Mouse (Mus musculus): ENCODE data around the gene Gm49336.

Gene Gm49336

DNA sequence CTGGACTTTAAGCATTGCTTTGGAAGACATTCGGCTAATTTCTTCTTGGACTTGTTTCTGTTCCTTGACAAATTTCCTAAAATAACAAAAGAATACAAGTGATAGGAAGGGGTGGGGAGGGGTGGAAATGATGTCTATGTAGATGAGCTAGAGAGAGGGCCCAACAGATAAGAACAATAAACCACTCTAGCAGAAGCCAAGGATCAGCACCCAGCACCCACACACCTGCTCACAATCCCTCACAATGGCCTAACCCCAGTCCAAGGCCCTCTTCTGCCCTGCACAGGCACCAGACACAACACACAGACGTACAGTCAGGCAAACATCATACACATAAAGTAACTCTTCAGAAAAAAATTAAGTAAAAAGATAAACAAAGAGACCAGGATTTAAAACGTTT lies 12.8 kb downstream of the Gm49336 start:
- no peak for DNase-seq (ENCODE audit: low read depth, low spot score)

DNA sequence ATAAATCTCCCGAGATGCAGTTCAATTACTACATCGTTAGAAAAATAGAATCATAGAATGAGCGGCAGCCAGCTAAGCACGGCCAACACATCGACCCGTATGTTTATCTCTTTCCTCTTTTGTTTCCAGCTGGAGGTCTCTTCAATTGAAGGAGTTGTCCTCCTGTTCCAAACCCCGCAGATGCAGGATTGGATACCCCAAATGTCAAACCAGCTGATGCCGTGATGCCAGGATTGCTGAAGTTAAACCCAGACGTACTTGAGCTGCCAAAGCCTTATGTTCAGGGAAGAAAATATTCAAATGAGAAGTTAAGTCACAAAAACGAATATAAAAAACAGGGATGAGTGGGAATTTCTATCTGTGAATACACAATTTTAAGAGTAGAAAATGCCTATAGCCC lies 31.4 kb downstream of the Gm49336 start:
- DNase-seq (ENCODE audit: low read depth, low spot score) = no peak

DNA sequence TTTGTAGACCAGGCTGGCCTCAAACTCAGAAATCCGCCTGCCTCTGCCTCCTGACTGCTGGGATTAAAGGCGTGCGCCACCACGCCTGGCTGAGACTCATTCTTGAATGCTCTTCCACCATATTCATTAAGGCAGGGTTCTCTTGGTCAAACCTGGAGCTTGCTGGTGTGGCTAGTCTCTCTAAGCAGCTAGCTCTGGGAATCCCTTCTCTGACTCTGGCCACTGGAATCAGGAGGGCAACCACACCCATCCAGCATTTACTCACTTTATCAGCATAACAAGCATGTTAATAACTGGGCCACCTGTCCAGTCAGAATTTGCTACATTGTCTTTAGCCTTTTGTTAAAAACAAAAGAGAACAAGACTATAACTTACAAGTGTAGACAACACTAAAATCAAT lies 33.7 kb downstream of the Gm49336 start:
- DNase-seq (ENCODE audit: low read depth, low spot score) = no peak

DNA sequence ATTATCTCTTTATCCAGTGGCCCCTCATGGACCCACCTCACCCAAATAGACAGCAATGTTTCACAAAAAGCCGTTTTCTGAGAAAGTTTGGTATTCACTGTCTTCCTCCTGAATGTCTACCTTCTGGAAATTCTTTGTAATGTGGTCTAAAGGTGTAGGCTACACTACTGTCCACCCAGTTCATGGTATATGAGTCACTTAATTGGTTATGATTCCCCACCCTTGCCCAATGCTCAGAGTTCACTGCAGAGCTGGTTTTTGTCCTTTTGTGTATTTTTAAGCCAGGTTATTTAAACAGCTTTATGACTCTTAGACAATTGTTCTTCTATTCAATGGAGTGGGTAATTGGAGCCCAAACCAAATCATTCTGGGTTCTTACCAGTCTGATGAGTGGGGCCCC lies 35.2 kb downstream of the Gm49336 start:
- no peak for DNase-seq (ENCODE audit: low read depth, low spot score)

DNA sequence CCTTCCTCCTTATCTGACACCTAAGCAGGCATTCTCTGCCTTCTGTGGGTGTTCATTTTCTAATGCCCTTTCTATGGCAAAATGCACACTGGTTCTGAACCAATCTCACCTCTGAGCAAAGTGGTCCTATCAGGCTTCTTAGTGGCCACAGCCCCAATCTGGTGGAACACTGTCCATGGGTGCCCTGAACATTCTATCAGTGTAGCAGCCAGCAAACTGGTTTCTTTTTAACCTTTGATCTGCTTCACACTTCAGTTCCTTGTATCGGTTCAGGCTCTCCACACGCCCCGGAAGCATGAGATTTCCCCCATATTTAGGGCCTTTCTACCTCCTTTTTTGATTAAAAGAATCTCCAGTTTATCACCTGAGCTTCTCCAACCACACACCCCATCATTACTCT lies 36.3 kb downstream of the Gm49336 start:
- no peak for DNase-seq (ENCODE audit: low read depth, low spot score)

DNA sequence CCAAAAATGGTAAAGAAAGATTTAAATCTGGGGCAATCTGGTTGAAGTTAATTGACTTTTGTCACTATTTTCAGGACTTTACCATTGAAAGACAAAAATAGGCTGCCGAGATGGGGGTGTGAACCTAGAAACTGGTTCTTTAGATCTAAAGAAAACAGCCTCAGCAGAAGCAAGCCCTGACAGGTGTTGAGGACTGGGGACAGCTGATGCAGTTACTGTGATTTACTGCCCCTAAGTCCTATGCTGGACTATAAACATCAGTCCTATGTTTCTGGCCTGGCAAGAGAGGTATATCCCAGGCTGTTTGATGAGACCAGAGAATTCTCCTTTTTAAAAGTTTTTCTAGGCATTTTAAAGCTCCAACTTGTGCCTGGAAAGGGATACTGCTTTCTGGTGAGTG lies 37.3 kb downstream of the Gm49336 start:
- DNase-seq (ENCODE audit: low read depth, low spot score) = peak; percentile 26

DNA sequence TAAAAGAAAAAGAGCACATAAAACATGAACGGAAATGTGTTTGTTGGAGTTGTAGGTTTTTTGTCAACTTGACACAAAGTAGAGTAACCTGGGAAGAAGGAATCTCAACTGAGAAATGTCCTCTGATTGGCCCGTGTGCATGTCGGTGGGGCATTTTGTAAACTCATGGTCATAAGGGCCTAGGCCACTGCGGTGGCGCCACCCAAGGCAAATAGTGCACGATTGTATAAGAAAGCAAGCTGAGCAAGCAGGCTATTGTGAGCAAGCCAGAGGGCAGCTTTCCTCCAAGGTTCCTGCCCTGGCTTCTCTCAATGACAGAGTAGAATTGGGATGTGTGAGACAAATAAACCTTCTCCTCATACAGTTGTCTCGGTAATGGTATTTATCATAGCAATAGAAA lies 42.1 kb downstream of the Gm49336 start:
- DNase-seq (ENCODE audit: low read depth, low spot score) = no peak

DNA sequence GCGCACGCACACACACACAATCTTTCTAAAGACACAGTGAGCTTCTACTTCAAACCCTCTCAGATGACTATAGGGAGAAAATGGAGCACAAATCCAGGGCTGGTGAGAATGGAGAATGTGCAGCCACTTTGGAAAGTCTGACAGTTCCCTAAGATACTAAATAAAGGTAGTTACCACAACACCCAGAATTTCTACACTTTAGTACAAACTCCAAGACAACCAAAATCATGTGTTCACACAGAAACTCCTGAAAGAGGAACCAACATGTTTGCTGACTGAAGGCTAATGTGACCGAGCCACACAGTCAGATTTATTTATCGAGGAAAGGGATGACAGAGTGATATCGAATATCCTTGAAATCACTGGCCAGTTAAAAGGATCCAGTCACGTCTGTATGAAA lies 46.3 kb downstream of the Gm49336 start:
- DNase-seq (ENCODE audit: low read depth, low spot score) = no peak

DNA sequence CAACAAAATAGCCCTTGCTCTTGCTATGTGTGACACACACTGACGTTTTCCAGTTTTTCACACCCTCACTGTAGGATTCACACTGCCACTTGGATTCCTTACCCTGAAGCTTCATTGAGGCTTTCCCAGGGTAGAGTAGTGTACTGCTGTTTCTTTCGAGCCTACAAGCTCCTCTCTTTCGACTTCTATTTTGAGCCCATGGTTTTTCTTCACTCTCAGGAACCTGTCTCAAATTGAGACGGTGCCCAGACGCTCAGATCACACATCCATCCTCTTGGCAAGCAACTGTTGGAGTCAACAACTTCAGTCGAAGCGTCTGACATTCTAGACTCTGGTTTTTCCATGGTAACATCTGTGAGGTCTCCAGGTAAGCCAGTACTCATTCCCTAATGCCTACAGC lies 54.4 kb downstream of the Gm49336 start, which contains the start of gene Atp8a2:
TSS of gene Atp8a2 (minus strand) at position 296 of the 400 bp plus-strand sequence.
- no peak for DNase-seq (ENCODE audit: low read depth, low spot score)

DNA sequence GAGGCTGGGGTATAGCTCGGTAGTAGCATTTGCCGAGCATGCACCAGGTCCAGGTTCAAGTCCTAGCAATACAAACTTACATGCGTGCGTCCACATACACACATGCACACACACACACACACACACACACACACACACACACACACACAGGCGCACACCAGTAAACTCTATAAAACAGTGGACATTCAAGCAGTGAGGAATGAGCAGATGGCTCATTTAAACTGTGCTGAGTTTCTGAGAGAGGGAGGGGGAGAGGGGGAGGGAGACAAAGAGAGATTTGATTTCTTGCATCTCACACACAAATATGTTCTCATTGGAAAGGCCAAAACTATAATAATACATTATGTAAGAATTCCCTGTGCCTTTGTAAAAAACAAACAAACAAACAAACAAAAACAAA lies 55.3 kb downstream of the Gm49336 start:
- DNase-seq (ENCODE audit: low read depth, low spot score) = no peak

DNA sequence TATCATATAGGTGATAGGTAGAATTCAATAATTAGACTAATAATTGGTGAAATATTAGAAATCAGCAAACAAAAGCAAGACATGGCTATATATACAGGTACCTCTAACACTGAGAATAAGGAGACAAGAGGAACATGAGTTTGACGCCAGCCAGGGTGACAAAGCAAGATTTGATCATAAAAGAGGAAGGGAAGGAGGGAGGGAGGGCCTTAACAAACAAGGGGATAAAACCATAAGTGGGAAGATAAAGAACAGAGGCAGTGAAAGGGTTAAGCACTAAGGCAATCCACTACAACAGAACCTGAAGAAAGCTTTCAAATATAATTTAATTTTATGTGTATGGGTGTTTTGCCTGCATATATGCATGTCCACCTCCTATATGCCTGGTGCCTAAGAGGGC lies 56.7 kb downstream of the Gm49336 start:
- DNase-seq (ENCODE audit: low read depth, low spot score) = no peak

DNA sequence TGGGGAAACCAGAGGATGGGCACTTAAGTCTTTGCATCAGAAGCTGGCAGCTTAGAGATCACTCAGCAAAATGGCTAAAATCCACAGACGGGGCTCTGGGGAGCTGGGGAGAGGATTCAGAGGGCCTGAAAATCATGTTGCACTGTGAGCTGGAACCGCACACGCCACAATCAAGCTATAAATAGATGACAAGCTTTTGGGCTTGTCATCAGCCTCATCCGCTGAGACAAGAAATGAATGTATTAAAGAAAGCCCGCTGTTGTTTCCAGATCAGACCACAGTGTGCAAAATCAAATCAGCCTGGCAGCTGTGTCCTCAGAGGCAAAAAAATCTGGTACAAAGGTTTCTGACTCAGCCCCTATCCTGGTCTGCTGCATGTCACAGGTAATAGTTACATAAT lies 61.5 kb downstream of the Gm49336 start:
- DNase-seq (ENCODE audit: low read depth, low spot score) = no peak

DNA sequence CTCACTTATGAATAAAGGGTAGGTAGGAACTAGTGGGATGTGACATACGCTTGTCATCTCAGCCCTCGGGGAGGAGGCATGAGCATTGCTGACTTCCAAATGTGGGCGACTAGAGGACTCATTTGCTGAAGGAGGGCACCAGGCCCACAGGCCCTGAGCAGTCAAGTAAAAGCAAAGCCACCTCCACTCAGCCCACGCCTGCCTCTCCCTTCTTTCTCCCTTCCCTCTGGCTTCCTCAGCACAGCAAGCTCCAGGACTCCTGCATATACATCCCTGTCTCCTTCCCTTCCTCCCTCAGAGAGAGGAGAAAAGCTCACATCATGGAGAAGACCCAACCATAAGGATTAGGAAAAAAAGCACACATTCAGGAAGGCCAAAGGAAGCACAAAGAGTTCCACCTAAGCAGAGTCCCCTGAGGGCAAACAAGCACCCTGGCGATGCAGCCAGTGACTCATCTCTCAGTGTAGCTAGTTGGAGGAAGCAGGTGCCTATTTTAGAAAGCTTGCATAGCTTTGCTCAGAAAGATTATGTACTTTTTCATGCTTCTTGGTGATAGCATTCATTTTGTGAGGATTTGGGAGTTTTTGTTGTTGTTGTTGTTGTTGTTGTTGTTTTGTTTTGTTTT lies 63.0 kb downstream of the Gm49336 start:
- DNase-seq (ENCODE audit: low read depth, low spot score) = no peak

DNA sequence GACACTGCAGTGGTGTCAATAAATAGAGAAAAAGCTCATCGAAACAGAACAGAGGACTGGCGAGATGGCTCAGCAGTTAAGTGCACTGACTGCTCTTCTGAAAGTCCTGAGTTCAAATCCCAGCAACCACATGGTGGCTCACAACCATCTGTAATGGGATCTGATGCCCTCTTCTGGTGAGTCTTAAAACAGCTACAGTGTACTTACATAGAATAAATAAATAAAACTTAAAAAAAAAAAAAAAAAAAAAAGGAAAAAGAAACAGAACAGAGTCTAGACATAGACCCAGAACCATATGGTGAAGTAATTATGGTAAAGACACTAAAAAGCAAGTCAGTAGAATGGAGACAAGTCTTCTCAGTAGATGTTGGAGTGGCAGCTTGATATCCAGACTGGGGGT lies 70.0 kb downstream of the Gm49336 start:
- no peak for DNase-seq (ENCODE audit: low read depth, low spot score)

DNA sequence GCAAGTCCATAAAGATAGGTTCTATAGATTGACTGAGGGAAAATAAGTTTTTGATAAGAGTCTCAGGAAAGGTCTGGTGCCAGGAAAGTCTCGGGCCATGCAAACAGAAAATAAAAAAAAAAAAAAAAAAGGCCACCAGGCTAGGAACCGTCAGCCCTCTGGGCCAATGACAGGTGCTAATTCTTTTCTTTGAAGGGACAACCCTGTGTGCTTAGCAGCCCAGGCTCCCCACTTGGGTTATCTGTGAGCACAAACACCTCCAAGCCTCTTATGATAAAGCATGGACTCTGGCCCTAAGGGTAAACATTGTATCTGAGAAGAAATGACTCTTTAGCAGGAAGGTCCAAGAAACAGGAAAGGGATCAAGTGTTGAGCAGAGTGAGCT lies 72.7 kb downstream of the Gm49336 start:
- DNase-seq (ENCODE audit: low read depth, low spot score) = no peak

DNA sequence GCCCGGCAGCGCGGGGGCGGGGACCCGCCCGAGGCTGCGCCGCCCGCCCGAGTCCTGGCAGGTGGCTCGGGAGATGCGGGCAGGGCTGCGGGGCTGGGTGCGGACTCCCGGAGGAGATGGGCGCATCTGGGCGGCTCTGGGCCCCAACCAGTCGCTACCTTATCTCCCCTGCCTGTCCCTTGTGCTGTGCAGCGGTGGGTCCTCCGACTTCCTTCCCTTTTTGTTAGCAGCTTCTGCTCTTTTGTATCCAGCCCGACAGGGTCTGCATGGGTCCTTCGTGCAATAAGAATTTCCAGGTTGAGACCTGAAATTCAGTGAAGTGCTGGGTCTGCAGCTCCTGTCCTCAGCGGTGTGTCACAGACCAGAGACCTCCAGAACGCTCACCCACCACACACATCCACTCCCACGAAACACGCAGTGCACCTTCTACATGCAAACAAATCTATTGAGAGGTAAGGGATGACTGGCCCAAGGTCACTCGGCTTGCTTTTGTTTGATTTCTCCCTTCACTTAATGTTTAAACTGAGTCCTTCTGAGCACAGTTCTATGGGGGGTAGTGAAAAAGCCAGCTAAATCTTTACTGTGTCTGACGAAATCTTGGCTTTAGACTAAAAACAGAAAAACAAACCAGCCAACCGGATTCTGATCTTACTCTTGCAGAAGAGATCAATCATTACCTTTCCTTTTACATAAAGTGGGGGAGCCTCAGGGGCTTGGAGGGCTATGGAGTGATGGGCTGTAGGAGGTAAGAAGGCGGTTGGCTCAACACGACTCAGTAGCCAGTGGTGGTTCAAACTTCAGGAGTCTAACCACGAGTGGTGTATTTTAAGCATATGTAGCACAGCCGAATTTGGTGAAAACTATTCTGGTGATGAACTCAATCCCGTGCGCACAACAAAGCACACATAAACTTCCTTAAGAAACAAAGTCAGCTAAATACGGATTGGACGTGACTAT lies 73.4 kb downstream of the Gm49336 start:
- DNase-seq (ENCODE audit: low read depth, low spot score) = no peak

DNA sequence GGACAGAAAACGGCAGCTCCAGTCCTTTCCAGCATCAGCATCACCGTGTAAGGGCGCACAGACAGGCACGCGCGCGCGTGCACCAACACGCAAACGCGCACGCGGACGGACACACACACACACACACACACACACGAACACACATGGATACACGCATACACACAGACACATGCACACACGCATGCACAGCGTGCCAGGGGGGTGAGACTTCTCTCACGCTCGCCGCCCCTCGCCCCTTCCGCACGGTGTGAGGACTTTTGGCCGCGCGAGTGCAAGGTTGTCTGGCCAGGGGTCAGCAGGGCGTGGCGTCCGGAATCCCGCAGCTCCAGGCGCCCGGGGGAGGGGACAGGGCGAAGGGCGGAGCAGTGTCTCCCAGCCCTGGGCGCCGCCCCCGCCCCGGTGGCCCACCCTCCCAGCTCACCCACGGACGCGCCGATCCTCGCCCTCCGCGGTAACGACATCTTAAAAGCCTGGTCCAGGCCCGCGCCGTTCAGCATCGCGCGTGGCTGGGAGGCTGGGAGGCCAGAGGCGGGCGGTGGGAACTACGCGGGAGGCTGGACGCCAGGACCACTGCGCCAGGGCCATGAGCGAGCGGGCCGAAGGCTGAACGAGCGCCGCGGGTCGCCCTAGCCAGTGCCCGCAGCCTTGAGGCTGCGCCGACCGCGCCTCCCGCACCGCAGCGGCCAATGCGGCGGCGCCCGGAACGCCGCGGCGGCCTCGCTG lies 74.3 kb downstream of the Gm49336 start:
- DNase-seq (ENCODE audit: low read depth, low spot score) = peak; percentile 47

DNA sequence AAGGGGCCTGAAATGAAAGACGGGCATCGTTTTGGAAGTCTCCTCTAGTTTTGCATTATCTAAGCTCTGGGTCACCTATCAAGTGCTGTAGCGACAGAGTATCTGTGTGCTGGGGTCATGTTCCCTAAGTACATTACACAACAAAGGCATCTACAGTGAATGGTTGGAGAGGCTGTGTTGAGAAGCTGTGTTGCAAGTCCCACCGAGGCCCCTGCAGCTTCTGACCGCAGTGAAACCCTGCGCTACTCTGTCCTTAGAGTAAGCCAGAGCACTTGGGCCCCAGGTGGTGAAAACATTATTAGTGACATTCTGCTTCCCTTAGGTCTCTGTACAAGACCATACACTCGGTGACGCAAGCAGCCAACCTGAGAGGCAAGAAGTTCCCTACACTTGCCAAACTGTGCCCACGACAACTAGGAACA lies 74.8 kb downstream of the Gm49336 start:
- no peak for DNase-seq (ENCODE audit: low read depth, low spot score)

DNA sequence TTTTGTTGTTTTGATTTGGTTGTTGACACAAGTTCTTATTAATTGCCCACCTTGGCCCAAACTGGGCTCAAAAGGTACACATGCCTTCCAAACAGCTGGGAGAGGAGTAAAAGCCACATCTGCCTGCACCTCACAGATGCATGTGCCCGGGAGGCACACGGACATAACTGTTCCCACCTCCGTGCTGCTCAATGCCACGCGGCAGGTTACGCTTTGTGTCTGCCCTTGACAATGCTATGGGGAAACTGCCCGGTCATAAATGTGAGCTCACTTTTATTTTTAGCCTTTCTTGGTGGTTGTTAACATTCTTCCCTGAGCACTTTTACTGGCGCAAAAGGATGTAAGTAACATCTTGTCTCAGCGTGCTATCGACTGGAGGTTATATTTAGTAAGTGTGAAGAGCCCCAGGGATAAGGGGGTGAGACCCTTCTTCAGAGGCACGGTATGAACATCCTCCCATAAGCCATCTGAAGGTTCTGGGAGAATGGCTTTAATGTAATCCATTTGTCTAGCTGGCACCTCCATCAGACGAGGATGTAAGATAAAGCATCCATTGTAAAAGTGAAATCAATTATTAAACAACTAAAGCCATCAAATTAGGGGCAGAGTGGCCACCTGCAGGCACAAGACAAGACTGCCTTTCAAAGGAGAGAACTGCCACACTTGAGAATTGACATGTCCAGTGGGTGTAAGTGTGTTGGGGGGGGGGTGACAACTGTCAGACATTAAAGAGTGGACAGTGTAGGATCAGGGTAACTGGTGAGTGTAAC lies 78.8 kb downstream of the Gm49336 start:
- no peak for DNase-seq (ENCODE audit: low read depth, low spot score)

DNA sequence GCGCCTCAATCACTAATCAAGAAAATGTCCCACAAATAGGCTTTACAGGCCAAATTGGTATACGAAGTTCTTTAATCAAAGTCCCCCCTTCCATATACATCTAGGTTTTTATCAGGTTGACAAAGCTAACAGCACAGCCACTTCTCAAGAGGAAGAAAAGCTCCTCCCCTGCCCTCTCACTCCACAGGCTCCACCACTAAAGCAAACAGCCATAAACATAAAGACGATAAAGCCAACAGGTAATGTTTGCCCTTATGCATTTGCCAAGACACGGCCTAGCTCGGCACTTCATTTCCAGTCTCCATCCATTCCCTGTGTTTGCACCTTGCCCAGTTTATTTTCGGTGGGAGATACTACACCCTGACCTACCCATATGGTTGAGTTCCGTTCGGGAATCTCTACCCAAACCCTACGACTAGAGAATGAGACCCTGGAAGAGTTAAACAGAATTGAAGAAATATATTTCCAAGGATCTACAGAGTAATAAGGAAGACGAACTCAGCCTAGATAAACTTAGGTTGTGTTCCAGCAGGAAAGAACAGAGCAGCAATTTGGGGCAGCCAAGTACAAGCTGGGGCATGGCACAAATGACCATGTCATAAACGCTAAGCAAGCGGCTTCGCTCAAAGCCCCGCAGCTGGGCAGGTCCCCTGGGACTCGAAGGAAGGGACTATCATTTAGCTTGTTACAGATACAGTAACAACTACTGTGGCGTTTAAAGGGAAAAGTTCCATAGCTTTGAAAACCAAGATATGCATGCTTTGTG lies 80.3 kb downstream of the Gm49336 start:
- DNase-seq (ENCODE audit: low read depth, low spot score) = no peak

DNA sequence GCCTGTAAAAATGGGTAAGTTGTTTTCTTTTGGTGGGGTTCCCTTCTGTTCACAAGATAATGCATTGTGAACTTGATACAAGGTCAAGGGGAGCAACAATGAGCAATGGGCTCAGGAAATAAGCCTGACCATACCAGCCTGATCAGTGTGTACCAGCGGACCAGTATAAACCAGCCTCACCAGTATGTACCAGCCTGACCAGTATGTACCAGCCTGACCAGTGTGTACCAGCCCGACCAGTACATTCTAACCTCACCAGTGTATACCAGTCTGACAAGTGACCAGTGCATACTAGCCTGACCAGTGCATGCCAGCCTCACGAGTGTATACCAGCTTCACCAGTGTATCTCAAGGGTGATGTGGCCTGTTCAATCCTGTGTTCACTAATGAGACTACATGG lies 87.9 kb downstream of the Gm49336 start:
- no peak for DNase-seq (ENCODE audit: low read depth, low spot score)
